In genomic region chr6:72576041-72576440, GRCm38 (mm10) we compare ENCODE assay signal across 42 mouse cellular contexts. TPM values are rescaled to one million over a fixed set of nuclear protein-coding genes. Genes with fewer than 3 reads are reported as not detected.
"Had no signal": no experiment of that assay in that cellular context is flagged by ENCODE, and none has a peak within 500 bp of the region (broad histone marks: within the 10 kb centered on the region; RNA-seq: fewer than 3 reads in every experiment).

No protein-coding gene starts in this region.

- DNase-seq: heart, postnatal 10 days; heart, postnatal 14 days; heart, postnatal 36 days; heart, postnatal 4 days; kidney, adult 11 months; kidney, adult 18-20 months; kidney, adult 2 months; kidney, adult 8-10 months; kidney, adult 9 months; kidney, postnatal 10 days; kidney, postnatal 14 days; kidney, postnatal 25 days; kidney, postnatal 36 days; kidney, postnatal 4 days; layer of hippocampus, adult 9-11 months; layer of hippocampus, postnatal 36 days had no signal

- H3K27ac ChIP-seq: heart, embryonic 10.5 days; heart, embryonic 13.5 days; heart, embryonic 15.5 days; hindbrain, embryonic 10.5 days; hindbrain, embryonic 12.5 days; hindbrain, embryonic 13.5 days; hindbrain, embryonic 14.5 days; hindbrain, embryonic 15.5 days; hindbrain, postnatal 0 days; intestine, embryonic 15.5 days; kidney, embryonic 15.5 days; kidney, postnatal 0 days; layer of hippocampus, adult 2 months had no signal

- H3K9ac ChIP-seq: heart, embryonic 12.5 days; heart, embryonic 13.5 days; heart, embryonic 15.5 days; hindbrain, embryonic 12.5 days; hindbrain, embryonic 13.5 days; hindbrain, embryonic 14.5 days; hindbrain, embryonic 15.5 days; intestine, embryonic 15.5 days; kidney, embryonic 15.5 days had no signal

- H3K4me1 ChIP-seq: heart, embryonic 10.5 days; heart, embryonic 12.5 days; heart, embryonic 13.5 days; heart, embryonic 15.5 days; hindbrain, embryonic 10.5 days; hindbrain, embryonic 12.5 days; hindbrain, embryonic 13.5 days; hindbrain, embryonic 15.5 days; intestine, embryonic 15.5 days; kidney, embryonic 15.5 days had no signal

- H3K4me3 ChIP-seq: heart, embryonic 10.5 days; heart, embryonic 12.5 days; heart, embryonic 13.5 days; heart, embryonic 15.5 days; hindbrain, embryonic 10.5 days; hindbrain, embryonic 12.5 days; hindbrain, embryonic 13.5 days; hindbrain, embryonic 15.5 days; intestine, embryonic 15.5 days; kidney, embryonic 15.5 days; layer of hippocampus, adult 2 months had no signal

- H3K9me3 ChIP-seq: heart, embryonic 10.5 days; heart, embryonic 12.5 days; heart, embryonic 13.5 days; heart, embryonic 15.5 days; hindbrain, embryonic 10.5 days; hindbrain, embryonic 12.5 days; hindbrain, embryonic 13.5 days; hindbrain, embryonic 15.5 days; intestine, embryonic 15.5 days; kidney, embryonic 15.5 days had no signal

- ATAC-seq: hindbrain, embryonic 16.5 days; hindbrain, postnatal 0 days; inflammation-experienced regulatory T-cells, adult 6 months; intestine, embryonic 15.5 days; intestine, embryonic 16.5 days; intestine, postnatal 0 days had no signal

- H3K4me2 ChIP-seq: heart, embryonic 11.5 days; heart, embryonic 12.5 days; heart, embryonic 13.5 days; heart, embryonic 15.5 days; hindbrain, embryonic 12.5 days; hindbrain, embryonic 13.5 days; hindbrain, embryonic 14.5 days; hindbrain, embryonic 15.5 days; intestine, embryonic 15.5 days; kidney, embryonic 15.5 days had no signal

- H3K27me3 ChIP-seq: heart, embryonic 12.5 days; heart, embryonic 13.5 days; heart, embryonic 15.5 days; hindbrain, embryonic 12.5 days; hindbrain, embryonic 13.5 days; hindbrain, embryonic 15.5 days; intestine, embryonic 15.5 days; kidney, embryonic 15.5 days had no signal

RNA-seq across cellular contexts. Expression of gene Sh2d6, which starts 54.5 kb away (rescaled TPM):
- total RNA-seq: heart, adult 8-10 months; heart, postnatal 25 days; hematopoietic stem cell, adult 5-6 weeks; hindbrain, postnatal 0 days had no signal
- polyA plus RNA-seq: heart, embryonic 10.5 days; heart, embryonic 11.5 days; heart, embryonic 12.5 days; heart, embryonic 14.5 days; heart, embryonic 15.5 days; heart, embryonic 16.5 days; heart, postnatal 0 days; inflammation-experienced regulatory T-cells, adult 6 months; kidney, embryonic 14.5 days; kidney, postnatal 0 days had no signal
